Mouse (Mus musculus) B cell, adult 2 months (primary cell): ENCODE results near the gene Ext2.
A peak's percentile ranks its signal among the peaks of the same experiment; 100 is the strongest.

Experiments
- DNase-seq, 2 experiments: peaks; one replicate each; pipeline ENCODE4 v3.0.0; 2022

Gene Ext2

DNA sequence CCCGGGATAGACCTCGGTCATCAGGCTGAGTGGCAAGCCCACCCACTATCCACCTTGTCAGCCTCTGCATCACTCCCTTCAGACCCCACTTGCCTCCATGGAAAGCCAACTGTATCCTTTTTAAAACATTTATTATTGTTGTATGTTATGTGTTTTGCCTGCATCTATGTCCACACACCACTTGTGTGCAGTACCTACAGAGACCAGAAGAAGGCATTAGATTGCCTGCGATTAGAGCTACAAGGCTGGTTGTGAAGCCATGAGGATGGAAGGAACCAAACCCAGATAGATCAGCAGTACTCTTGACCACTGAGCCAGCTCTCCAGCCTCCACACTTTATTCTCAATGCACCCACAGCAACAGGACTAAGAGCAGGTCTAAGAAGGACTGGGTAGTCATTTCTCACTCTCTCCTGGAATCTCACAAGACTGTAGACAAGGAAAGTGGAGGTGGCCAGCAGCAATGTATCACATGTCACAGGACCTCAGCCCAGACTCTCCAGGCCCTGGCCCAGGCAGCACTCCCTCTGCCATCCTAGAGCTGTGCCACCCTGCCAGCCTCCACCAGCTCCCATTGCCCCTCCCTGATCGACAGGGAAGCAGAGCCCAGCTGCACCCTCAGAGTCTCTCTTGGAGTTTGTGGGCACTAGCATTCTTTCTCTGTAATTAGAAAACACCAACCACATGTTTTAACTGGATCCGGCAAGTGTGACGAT, 15.7 kb downstream of the Ext2 start:
- DNase-seq = no peak

GRCm38 (mm10) chr2:93805523-93805922, 16.8 kb downstream of the Ext2 start:
- DNase-seq = no peak

DNA sequence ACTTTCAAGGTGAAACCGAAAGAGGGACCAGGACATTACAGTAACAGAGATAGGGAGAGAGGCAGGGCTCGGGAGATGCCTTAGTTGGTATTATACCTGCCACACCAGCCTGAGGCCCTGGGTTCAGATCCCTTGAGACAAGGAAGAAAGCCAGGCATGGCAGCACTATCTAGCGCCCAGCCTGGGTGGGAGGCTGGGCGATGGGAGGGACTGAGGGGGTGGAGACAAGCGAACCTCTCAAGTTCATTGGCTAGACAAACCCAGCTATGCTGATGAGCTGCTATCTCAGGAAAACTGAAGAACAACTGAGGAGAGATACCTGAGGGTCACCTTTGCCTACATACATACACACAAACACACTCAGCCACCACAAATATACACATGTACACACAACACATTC, 17.3 kb downstream of the Ext2 start:
- DNase-seq = no peak

DNA sequence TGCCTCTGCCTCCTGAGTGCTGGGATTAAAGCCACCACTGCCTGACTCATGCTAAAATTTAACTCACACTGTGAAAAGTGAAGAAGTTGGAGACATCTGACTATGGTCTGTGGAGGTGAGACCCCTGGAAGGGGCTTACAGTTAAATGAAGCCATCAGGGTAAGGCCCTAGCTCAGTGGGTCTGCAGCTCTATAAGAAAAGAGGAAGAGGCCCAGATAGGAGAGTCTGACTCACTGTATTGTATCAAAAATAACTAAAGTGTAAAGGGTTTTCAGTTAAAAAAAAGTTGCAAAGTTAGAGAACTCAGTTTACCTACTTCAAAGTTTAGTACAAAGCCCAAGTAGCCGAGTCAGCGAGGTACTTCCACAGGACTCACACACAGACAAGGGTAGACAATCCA, 19.4 kb downstream of the Ext2 start:
- no peak for DNase-seq

GRCm38 (mm10) chr2:93801097-93801496, 21.3 kb downstream of the Ext2 start:
- DNase-seq = no peak

- no peak for DNase-seq
Observed at GRCm38 (mm10) chr2:93797162-93797795, 25.1 kb downstream of the Ext2 start.

GRCm38 (mm10) chr2:93794375-93794774, 28.0 kb downstream of the Ext2 start:
- no peak for DNase-seq

DNA sequence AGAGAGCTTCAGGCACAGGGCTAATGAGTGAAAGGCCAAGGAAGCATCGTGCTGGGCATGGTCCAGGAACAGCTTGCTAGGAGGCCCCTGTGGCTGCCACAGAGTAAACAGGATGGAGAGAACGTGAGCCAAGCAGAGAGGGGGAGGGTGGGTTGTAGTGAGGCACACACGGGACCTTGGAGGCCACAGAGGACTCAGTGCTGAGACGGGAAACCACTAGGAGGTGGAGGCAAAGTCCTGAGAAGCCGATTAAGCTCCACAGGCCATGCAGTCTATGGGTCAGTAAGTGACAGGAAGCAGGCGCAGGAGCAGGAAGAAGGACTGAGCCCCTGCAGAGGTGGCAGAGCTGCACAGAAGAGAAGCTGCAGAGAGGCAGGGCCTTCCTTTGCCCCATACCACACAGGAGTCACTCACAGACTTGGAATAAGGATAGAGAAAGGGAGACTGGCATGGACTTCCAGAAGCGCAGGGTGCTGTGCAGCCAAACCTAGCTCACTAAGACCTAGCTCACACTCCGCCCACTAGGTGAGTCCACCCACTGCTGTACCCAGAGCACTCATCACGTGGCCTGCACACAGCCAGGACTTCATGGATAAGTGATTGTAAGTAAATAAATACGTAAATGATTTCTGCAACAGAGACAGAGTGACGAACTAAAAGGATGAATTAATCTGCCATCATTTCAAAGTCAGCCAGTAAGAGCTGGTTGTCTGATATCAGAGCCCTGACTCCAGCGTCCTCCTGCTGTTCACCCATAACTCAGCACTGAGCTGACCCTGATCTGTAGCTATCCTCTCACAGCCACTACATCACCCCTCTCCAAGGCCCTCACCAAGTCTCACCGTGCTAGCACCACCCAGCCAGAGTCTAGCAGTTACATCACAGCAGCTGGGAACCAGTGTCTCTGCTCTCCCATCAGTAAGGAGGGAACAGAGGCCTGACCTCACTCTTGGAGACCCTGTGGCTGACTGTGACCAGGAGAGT, 30.6 kb downstream of the Ext2 start:
- DNase-seq = no peak

GRCm38 (mm10) chr2:93790798-93791345, 31.5 kb downstream of the Ext2 start:
- DNase-seq = no peak

GRCm38 (mm10) chr2:93788557-93788956, 33.8 kb downstream of the Ext2 start:
- no peak for DNase-seq

- DNase-seq = peak; percentile 51 to 61
Observed at GRCm38 (mm10) chr2:93786175-93786574, 36.2 kb downstream of the Ext2 start.

GRCm38 (mm10) chr2:93785432-93785798, 37.0 kb downstream of the Ext2 start:
- no peak for DNase-seq

- DNase-seq = no peak
Observed at GRCm38 (mm10) chr2:93784721-93785431, 37.5 kb downstream of the Ext2 start.

DNA sequence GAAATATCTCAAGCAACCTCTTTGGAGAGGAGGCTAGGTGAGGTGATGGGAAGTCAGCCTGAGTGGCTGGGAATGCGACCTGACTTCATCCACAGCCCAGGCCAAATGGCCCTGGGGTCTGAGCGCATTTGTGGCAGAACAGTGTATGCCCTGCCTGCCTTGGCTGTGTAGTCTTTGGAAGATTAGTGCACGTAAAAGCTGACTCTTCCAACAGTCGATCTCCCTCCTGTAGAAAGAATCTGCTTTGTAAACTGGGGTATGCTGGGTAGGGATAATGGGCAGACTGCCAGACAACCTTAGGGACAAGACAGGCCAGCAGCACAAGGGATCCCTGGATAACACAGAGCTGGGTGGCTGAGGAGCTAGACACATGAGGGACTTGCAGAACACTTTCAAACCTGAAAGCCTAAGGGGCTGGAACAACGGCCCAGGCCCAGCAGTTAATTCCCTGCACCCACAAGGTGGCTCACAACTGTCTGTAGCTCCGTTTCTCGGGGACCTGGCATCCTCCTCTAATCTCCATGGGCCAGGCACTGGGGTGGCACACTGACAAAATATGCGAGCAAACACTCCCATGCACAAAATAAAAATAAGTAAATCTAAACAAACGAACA, 38.3 kb downstream of the Ext2 start:
- DNase-seq = no peak

GRCm38 (mm10) chr2:93782682-93783081, 39.7 kb downstream of the Ext2 start:
- DNase-seq = no peak

DNA sequence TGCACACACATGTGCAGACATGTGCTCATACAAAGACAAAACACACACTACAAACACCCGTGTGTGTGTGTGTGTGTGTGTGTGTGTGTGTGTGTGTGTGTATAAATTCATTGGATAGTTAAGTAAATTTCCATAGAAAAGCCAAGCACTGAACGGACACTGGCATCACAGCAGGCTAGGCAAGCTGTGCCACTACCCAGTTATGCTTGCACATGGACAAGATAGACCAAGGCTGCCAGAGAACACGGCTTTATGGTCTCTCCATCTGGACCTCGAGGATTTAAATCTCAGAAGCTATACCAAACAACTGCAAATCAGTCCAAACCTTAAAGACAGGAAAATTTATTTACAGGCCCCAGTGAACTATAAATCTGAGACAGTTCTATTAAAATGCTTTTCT, 40.2 kb downstream of the Ext2 start:
- DNase-seq = no peak

DNA sequence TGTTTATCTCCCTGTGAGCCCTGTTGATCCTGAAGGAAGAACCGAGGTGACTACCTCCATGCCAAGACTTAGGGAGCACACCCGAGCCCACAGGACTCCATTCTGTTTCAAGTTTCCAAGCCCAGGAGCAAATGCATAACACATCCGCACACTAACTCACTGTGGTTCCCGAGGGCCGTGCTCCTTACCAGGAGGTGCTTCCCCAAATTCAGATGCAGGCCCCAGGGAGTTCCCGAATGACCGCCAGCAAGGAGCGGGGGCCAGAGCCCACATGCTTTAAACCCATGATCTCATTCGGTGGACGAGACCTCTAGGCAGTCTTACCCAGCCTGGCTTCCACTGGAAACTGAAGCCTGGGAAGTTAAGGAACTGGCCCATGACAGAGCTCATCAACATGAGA, 41.8 kb downstream of the Ext2 start:
- DNase-seq = no peak

DNA sequence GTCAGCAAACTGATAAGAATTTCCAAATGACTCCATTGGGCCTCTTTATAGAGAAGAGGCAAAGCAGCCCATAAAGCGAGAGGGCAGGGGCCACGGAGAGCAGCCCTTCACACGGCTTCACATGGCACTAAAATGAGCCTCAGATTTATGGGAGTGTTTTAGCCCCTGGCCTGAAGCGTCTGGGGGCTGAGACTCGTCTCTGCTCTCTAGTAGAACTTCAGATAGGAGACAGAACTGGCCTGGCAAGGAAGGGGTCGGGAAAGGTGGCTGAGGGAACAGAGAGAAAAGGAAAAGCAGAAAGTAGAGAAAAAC, 42.5 kb downstream of the Ext2 start:
- no peak for DNase-seq

- DNase-seq = no peak
Observed at GRCm38 (mm10) chr2:93779081-93779896, 43.1 kb downstream of the Ext2 start.

DNA sequence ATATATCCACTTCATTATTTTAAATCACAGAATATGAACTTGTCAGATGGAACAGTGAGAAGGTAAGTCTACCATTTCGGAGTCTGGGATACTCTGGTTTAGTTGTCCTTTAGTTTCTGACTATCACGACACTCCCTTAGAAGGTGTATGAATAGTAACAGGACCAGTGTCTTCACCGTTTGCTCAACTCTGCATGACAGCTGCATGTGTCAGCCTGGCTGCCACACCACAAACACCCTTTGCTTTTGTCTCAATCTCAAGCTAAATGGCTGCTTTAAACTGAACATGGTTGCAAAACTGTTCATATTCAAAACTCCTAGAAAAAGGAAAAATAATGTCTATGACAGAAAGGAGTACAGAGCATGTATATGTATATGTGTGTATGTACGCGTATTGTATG, 43.8 kb downstream of the Ext2 start:
- DNase-seq = no peak

GRCm38 (mm10) chr2:93777056-93777430, 45.3 kb downstream of the Ext2 start:
- DNase-seq = no peak
